Mouse (Mus musculus) left cerebral cortex, postnatal 36 days (tissue): ENCODE results near the gene Slc29a1. TPM values are rescaled to one million over a fixed set of nuclear protein-coding genes. Genes with fewer than 3 reads are reported as not detected.
"Not testable (repeated sequence)": the region's sequence is repeated elsewhere in the genome, so short reads cannot be mapped to it uniquely, and the experiment has no call there.

Experiments used
- DNase-seq, 2 experiments: peaks; one replicate each; pipeline ENCODE4 v3.0.0; 2021 to 2022; ENCODE audit warnings: low spot score in 2 of 2, mixed read lengths in 1 of 2
- intact Hi-C: fragments of 180-260 bp; cut with DNase I; formaldehyde crosslinking; loops from one replicate; pipeline ENCODE4 v1.15.1; 2025
- total RNA-seq, 2 experiments: library from RNA; stranded (reverse); gene quantifications; 2 replicates each; pipeline ENCODE4 v1.2.3; 2021

Gene Slc29a1
- 10 to 100 TPM; 17.1 to 23.2 TPM for total RNA-seq

DNA sequence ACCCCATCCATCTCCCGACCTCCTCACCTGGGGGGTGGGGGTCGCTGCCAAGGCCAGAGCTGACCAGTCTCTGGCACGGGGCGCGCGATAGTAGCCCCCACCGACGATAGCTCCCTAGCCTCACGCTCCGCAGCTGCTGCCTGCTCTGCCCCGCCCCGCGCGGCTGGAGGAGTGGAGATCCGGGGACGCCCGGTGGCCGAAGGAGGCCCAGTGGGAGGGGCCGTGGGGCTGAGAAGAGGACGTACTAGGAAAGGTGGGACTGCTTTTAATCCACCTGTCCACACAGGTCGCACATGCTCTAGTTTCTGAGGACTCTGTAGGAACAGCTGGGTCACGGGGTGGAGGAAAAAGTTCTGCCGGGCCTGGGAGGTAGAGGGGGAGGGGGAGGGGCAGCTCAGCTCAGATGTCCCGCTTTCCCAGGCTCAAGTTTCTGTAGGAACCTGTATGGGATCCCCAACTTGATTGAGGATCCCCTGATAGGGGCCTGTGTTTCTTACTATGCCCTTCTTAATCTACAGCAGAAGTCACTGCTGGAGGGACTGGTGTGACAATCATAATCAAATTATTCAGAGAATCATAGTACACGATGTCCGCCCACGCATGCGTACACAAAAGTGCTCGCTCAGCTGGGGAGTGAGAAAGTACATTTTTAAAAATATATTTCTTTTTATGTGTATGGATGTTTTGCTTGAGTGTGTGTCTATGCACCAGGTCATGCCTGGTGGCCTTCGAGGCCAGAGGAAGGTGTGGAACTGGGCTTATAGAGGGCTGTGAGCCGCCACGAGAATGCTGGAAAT lies at the start of gene Slc29a1:
Gene Slc29a1 (minus strand): TSS at position 161 of the 797 bp plus-strand sequence.
- DNase-seq = no peak
- intact Hi-C loops = no loop called here

DNA sequence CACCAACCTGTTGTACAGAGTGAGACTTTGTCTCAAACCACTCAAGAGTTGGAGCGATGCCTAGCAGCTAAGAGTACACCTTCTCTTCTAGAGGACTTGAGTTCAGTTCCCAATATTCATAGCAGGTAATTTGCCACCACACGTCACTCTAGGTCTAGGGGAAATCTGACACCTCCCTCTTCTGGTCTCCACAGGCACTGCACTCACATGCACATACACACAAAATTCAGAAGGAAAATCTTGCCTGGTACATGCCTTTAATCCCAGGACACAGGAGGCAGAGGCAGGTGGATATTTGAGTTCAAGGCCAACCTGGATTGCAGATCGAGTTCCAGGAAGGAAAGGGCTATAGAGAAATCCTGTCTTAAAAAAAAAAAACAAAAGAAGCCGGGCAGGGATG lies 44.8 kb upstream of the Slc29a1 start:
- intact Hi-C loops = no loop called here
- no peak for DNase-seq

DNA sequence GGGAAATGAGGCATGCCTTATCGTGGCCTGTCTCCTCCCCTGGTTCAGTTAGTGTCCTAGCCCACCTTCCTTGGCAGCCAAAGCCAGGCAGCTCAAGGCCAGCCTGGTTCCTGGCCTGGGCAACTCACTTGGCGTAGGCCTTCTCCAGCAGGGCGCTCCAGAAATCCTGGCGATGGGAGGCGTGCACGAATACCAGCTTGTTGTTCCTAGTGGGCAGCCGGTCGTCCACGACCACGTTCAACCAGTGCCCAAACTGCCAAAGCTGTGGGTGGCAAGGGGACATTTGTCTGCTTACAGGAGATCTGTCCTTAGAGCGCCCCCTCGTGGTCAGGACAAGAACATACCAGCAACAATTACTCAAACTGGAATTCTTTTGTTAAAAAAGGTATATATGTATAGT lies 43.3 kb upstream of the Slc29a1 start:
- intact Hi-C loops = loop anchor here (2.0 kb wide), 1 partner anchor 58 kb away; no protein-coding TSS in a partner anchor
- peak; percentile 64 to 67 for DNase-seq

DNA sequence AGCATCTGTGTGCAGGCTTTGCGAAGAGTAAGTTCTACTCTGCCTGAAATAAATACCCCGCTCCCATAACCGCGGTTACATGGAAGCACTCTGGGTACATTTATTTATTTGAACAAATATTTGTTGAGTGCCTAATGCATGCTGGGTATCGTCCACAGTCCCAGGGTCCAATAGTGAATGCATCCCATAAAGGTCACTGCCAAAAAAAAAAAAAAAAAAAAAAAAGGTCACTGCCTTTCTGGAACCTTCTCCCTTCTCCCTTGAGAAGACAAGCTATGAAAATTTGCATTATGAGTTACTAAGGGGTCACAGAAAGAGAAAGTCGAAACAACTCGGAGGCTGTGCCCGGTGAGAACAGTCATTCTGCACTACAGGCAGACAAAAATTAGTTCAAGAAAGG lies 42.6 kb upstream of the Slc29a1 start:
- DNase-seq = no peak
- intact Hi-C loops = loop anchor here (2.0 kb wide), 1 partner anchor 57 kb away; no protein-coding TSS in a partner anchor

GRCm38 (mm10) chr17:45638596-45639295 lies 39.3 kb upstream of the Slc29a1 start:
- no peak for DNase-seq
- intact Hi-C loops = no loop called here

DNA sequence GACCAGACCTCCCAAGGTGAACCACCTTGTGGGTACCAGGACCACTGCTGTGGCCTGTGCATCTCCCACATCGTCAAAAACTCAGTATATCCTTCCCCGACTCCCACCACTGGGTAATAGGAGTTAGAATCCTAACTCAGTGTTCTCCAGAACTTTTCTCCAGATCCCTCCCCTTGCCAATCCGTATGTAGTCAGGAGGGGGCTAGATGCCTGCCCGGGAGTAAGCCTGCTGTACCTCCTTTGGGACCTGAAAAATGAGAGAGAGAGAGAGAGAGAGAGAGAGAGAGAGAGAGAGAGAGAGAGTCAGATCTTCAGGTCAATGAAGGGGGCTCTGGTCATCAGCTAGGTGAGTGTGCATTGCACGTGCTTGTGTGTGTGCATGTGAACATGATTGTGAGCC lies 34.6 kb upstream of the Slc29a1 start:
- DNase-seq = no peak
- intact Hi-C loops = no loop called here

- no peak for DNase-seq
- intact Hi-C loops = no loop called here
Measured at GRCm38 (mm10) chr17:45631940-45632339, 32.5 kb upstream of the Slc29a1 start.

DNA sequence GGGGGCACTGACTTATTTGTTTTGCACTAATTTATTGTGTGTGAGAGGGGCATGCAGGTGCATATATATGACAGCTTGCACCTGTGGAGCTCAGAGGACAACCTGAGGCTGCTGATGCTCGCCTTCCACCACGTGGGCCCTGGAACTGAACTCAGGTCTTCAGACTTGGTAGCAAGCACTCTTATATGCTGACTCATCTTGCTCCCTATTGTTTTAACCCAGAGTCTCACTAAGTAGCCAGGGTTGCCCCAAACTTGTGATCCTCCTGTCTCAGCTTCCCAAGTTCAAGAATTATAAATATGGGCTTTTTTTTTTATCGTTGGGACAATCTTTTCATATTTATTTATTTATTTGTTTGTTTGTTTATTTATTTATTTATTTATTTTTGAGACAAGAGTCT lies 31.6 kb upstream of the Slc29a1 start:
- intact Hi-C loops = no loop called here
- no peak for DNase-seq

DNA sequence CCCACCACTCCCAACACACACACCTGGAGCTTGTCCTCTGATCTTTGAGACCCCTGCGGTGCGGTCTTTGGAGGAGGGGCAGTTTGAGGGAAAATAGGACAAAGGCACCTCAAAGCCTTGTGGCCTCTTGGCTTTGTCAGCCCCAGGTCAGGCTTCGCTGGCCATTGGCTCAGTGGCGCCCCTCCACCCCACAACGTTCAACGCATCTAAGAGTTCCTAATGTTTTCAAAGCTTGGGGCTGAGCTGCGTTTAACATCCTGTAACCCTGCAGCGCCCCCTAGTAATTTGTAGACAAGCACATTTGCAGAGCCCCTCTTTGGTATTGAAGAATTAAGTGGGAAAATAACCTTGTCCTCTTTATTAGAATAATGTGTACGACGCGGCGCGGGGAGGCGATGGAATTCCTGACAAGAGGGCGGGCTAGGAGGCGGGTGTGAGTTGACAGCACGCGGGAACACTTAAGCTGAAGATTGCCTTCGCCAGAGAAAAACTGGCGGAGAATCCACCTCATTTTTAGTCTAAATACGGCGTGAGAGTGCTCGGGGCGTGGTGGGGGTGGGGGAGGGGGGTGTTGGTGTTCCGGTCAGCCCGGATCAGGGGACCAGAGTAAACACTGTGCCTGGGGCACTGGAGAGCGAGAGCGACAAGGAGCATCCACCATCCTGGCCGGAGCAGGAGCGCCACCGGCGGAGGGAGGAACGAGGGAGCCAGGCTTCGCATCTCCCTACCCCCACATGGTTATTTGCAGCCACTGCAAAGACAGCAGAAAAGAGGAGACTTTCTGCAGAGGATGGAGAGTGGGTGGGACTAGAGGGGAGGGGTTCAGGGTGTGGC lies 30.7 kb upstream of the Slc29a1 start:
- intact Hi-C loops = loop anchor here (2.0 kb wide), 1 partner anchor 45 kb away; no protein-coding TSS in a partner anchor
- peak; percentile 63 to 69 for DNase-seq

- no peak for DNase-seq
- intact Hi-C loops = loop anchor here (2.0 kb wide), 1 partner anchor 44 kb away; no protein-coding TSS in a partner anchor
Measured at GRCm38 (mm10) chr17:45628885-45629855, 29.8 kb upstream of the Slc29a1 start.

GRCm38 (mm10) chr17:45628160-45628559 lies 28.8 kb upstream of the Slc29a1 start:
- intact Hi-C loops = loop anchor here (2.0 kb wide), 1 partner anchor 43 kb away; no protein-coding TSS in a partner anchor
- no peak for DNase-seq

GRCm38 (mm10) chr17:45626577-45627134 lies 27.2 kb upstream of the Slc29a1 start:
- peak; percentile 43 to 69 for DNase-seq
- intact Hi-C loops = no loop called here

DNA sequence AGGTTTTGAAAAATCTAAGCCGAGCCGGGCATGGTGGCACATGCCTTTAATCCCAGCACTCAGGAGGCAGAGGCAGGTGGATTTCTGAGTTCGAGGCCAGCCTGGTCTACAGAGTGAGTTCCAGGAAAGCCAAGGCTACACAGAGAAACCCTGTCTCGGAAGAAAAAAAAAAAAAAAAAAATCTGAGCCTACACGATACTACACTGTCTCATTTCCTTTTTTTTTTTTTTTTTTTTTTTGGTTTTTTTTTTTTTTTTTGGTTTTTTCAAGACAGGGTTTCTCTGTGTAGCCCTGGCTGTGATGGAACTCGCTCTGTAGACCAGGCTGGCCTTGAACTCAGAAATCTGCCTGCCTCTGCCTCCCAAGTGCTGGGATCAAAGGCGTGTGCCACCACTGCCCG lies 24.0 kb upstream of the Slc29a1 start:
- DNase-seq, intact Hi-C loops: not testable (repeated sequence)

DNA sequence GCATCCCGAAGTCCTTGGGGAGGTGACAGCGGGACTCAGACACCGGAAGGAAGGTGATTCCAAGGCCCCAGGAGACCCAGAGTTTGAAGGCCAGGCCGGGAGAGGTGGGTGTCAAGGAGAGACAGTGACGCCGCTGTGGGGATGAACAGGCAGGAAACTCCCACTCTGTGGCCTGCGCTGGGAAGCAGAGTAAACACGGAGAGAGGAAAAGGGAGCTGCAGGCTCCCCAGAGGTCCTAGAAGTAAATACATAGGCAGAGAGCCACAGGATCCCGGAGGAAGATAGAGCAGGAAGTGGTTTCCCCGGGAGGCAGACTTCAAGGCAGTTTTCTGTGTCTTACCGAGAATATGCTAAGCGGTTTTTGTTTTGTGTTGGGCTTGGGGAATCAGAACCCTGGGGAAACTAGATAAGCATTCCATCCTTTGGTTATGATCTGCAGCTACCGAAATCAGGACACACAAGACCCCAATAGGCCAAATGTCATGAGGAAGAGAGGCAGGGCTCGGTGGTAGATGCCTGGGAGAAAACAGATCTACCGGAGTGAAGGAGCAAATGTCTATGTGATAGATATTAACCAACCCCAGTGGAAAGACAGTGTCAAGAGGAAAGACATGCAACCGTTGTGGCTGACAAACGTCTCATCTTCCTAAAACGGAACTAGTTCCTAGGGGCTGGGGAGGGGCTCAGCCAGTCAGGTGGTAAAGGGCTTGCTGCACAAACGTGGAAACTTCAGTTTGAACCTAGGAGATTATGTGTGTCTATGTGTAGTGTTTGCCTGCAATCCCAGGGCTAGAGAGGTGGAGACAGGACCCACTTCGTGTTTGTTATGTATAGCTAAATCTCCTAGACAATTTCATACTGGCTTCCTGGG lies 20.2 kb upstream of the Slc29a1 start:
- intact Hi-C loops = no loop called here
- DNase-seq = no peak

GRCm38 (mm10) chr17:45618941-45619385 lies 19.6 kb upstream of the Slc29a1 start:
- intact Hi-C loops = no loop called here
- DNase-seq = no peak

DNA sequence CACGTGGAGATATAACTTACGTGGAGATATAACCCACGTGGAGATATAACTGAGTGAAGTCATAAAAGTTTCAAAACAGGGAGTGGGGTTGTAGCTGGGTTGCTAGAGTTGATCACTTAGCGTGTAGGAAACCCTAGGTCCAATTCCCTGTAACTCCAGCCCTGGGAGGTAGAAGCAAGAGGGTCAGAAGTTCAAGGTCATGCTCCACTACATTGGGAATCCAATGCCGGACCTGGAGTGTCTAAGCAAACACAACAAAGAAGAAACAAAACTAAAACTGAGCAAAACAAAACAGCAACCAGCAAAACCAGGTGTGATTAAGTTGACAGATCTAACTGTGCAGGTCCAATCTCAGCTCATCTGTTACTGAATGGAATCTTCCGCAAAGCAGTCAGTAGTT lies 18.2 kb upstream of the Slc29a1 start:
- intact Hi-C loops = no loop called here

GRCm38 (mm10) chr17:45616679-45617078 lies 17.3 kb upstream of the Slc29a1 start:
- intact Hi-C loops = no loop called here
- DNase-seq = no peak

More for the DNA sequence above, 18.2 kb upstream of the Slc29a1 start:
- no peak for DNase-seq
